Mouse (Mus musculus) left cerebral cortex, postnatal 25 days (tissue): ENCODE results near the gene Grm4. TPM values are rescaled to one million over a fixed set of nuclear protein-coding genes. Genes with fewer than 3 reads are reported as not detected.
A peak's percentile ranks its signal among the peaks of the same experiment; 100 is the strongest.

Experiments
- DNase-seq, 2 experiments: peaks; one replicate each; pipeline ENCODE4 v3.0.0; 2022; ENCODE audit warnings: low spot score in 2 of 2, mixed read lengths in 1 of 2
- intact Hi-C: fragments of 180-260 bp; cut with DNase I; formaldehyde crosslinking; loops from one replicate; pipeline ENCODE4 v1.15.1; 2025
- total RNA-seq, 2 experiments: library from RNA; stranded (reverse); gene quantifications; 2 replicates each; pipeline ENCODE4 v1.2.3; 2021

The Grm4 gene
- total RNA-seq, 2 experiments from 2014 or later: 21.1 to 30.4 TPM

DNA sequence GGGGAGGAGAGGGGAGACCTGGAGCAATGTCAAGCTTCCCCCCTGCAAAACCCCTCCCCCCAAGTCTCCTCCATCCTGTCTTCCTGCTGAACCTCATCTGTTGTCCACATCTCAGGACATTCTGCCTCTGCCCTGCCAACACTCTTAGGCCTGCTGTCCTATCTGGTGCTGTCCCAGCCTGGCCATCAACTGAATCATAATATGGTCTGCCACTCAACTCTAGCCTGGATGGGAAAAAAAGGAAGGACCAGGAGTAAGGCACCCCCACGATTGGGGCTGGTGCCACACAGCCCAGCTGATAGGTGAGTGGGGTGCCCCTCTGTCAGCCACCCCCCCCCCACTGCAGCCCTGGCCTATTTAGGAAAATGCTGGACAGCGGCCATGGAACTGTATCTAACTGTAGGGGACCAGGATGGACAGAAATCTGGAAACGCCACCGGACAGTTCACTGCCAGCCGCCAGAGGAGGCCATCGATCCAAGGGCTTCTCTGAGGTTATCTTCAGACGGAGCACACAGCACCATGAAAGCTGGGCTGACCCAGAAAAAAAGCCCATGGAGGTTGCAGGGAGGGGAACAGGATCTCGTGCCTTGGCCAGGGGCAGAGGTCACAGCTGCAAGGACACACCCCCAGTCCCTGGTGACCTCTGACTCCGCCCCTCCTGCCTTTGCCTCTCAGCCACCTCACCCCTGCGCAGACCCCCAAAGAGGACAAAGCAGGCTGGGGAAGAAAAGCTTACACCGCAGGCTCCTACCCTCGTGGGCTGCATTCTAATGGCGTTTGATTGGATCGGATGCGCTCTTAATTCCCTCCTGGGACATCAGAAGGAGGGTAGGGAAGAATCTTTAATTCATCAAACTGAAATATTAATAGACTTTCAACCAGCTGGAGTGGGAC lies 2.3 kb downstream of the Grm4 start:
- intact Hi-C loops: no loop called here

DNA sequence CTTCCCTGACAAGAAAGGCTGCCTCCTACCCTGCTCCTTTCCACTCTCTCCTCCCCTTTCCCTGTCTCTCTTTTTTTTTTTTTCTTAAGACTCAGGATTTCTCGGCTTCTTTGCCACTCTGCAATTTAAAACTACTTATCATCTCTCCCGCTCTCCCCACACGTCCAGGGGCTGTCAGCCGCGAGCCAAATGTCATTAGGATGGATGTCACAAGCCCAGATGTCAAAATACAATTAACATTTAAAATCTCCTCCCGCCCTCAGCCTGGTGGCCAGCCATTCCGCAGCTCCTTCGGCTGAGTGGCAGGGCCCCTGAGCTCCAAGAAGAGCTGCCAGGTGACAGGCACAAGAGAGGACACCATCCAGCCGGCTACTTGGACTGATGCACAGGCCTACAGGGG lies 2.9 kb downstream of the Grm4 start:
- intact Hi-C loops: no loop called here
- DNase-seq: no peak

More for the DNA sequence above, 2.3 kb downstream of the Grm4 start:
- DNase-seq: no peak

DNA sequence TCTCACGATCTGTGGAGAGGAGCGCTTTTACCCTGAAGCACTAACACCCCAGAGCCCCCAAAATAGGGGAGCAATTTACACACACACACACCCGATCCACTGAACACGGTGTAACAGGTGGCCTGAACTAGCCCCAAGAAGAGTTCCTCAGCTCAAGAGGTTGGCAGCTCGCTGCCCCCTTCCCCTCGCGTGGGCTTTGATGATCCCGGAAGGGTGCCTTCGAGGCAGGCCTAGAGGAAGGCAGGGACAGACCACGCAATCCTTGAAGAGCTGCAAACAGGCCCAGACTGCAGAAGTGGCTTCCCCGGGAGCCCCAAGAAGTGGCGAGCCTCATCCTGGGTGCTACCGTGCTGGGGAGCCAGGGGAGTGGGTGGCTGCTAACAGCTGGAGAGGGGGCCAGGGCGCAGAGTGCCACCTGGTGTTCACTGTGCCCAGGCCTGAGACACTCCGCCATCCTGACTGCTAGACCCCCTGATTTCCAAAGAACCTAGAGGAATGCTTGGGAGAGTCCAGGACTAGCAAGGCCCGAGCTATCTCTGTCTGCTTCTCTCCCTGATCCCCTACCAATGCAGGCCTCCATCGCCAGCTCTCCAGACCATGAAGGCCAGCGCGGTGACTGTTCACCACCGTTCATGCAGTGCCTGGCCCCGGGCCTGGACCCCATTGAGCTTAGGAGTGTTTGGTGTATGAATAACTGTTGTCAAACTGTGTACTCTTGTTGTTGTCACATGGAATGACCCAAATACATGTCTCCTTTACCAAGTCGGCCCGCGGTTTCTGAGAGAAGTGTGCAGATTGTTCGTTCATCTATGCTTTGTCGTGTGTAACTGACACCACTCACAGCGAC lies 7.1 kb downstream of the Grm4 start:
- no peak for DNase-seq
- intact Hi-C loops: loop anchor here (5.0 kb wide), 2 partner anchors 122 to 322 kb away; no protein-coding TSS in a partner anchor

DNA sequence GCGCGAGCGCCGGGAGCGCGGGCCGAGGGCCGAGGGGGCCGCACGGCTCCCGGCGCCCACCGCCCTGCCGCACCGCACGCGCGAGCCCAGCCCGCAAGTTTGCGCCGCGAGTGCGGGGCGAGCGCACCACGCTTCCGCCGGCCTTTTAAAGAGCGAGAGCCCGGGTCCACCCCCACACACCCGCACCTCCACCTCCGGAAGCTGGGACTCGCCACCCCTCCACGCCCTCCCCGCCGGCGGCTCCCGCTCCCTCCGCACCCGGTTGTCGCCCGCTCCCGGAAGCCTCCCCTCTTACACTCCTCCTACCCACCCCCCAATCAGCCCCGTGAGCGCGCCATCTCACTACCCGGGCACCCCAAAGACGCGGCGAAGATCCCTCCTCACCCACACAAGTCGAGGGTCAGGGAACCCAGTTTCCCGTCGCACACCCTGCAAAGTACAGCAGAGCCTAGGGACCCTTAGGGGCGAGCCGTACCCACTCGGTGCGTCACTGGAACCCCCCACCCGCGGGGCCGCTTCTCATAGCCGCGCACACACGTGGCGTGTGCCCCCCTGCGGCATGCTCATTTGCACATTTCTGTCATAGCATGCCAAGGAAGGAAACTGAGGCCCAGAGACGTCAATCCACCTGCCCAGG lies 7.8 kb downstream of the Grm4 start:
- no peak for DNase-seq
- intact Hi-C loops: loop anchor here (5.0 kb wide), 2 partner anchors 121 to 321 kb away; no protein-coding TSS in a partner anchor

DNA sequence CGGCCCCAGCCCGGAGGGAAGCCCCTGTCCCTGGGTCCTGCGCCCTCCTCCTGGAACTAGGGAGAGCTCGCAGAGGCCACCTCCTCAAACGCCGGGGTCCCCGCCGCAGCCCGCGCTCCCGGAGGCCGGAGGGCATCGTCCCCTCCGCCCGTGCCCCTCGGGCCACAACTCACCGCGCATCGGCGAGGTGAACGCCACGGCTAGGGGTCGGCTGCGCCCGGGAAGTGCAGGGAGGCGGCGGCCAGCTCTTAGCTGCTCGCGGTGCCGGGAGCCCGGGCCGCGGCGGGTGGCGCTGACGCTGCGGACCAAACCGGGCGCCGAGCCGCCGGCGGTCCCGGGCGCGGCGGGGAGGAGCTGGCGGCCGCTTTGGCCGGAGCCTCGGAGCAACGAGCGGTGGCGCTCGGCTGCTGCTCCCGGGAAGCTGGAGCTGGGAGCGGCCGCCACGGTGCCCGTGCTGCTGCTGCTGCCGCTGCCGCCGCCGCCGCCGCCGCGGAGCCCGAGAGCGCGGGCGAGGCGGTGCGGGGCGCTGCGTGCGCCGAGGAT lies 8.5 kb downstream of the Grm4 start:
- DNase-seq: peak in 1 of 2 experiments; percentile 42
- intact Hi-C loops: loop anchor here (5.0 kb wide), 2 partner anchors 120 to 320 kb away; no protein-coding TSS in a partner anchor

DNA sequence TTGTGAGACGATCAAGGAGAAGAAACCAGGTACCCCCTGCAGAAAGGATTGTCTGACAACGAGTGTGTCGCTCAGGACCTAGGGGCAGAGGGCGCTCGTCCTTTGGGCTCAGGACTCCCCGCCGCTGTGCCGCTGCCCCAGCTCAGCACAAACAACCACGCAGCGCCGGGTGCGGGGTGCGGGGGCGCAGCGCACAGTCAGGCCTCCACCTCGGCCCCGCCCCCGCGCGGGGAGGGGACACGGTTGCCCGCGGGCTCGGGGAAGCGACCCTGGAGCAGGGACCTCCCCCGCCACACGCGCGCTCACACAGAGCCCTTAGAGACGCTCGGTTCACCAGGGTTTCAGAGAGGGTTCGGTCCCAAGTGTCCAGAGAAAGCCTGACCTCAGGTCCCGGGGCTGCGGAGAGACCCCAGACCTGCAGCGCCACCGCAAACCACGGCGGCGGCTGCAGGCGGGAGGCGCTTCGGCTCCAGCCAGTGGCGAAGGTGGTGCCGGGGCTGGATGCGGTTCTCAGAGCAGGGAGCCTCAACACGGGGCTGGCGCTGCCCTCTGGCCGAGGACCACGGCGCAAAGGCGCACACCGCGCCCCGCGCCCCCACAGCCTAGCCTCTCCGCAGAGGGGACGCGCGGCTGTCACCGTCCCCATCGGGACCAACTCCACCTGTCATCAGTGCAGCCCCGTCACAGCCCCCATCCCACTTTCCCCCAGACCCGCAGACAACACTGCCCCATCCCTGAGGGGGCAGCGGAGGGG lies 9.2 kb downstream of the Grm4 start:
- intact Hi-C loops: loop anchor here (5.0 kb wide), 2 partner anchors 120 to 320 kb away; no protein-coding TSS in a partner anchor
- DNase-seq: peak; percentile 36 to 52

DNA sequence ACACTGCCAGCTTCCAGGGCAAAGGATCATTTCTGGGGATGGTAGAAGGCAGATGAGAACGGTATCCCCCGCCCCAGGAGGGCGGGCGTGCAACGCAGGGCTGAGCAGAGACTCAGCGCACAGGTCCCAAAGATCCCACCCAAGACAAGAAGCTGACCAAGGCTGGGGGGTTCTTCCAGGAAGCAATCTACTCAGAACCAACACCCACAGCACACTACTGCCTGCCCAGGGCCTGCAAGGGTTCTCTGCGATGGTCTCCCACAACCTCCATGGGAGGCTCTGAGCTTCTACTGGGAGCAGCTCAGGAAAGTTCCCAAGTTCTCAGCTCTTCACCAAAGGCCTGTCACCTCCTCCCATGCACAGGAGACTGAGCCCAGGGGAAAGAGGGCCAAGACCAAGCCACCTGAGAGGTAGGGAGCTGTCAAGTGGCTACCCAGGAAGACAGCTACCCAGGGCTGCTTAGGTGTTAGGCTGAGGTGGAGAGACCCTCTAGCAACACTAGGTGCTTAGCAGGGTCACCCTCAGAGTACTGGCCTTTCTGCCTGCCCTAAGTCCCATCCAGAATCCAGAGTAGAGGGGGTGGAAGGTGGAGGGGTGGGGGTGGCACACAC lies 10.0 kb downstream of the Grm4 start:
- no peak for DNase-seq
- intact Hi-C loops: loop anchor here (5.0 kb wide), 2 partner anchors 119 to 319 kb away; no protein-coding TSS in a partner anchor

DNA sequence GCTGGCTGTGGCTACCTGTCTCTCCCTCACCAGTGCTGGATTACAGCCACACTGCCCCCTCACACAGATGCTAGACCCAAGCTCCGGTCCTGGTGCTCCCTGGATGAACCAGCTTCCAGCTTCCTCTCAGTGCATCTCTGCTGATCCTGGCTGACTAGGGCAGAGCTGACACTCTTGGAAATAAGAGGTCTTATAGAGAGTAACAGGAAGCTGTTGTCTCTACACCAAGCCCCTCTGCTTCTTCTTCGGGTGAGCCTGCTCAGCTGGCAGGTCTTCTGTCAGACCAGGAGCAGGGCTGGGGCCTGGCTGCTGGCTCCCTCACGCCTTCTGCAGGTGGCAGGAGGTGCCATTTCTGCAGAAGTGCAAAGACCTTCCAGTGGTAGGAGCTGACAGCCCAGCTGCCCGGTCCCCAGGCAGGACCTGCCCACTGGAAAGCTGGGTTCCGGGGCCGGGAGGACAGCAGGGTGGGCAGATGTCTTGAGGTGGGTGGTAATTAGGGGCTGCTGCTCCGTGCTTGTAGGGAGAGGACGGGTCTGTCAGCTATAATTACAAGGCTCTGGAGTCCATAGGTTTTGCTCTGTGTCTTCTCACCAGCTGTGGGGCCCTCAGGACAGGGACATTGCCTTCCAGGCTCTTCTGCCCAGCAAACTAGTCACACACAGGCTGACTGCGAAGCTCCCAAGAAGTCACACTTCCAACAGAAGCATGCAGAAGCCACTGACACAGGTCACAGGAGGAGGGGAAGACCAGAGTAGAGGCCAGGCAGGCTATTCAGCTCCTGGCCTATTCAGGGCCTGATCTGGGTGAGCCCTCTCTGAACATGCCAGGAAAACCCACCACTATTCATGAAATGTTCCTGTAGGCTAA lies 10.7 kb downstream of the Grm4 start:
- intact Hi-C loops: loop anchor here (5.0 kb wide), 2 partner anchors 118 to 318 kb away; no protein-coding TSS in a partner anchor
- DNase-seq: no peak

DNA sequence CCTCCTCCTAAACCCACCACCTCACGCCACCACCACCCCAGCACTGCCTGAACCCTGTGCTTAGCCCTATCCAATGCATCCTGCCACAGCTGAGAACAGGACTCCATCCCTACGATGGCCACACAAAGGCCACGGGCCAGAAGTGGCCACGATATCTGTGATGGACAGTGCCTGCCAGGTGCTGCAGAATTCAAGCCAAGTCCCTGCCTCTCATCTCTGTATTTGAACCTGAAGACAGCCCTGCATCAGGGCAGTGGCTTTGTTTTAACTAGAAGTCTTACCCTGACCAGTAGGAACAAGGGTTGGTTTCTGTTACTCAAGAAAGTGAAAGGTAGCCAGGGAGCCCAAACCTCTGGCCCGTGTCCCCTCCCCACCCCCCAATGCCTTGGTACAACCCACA lies 12.1 kb downstream of the Grm4 start:
- intact Hi-C loops: no loop called here
- DNase-seq: no peak

DNA sequence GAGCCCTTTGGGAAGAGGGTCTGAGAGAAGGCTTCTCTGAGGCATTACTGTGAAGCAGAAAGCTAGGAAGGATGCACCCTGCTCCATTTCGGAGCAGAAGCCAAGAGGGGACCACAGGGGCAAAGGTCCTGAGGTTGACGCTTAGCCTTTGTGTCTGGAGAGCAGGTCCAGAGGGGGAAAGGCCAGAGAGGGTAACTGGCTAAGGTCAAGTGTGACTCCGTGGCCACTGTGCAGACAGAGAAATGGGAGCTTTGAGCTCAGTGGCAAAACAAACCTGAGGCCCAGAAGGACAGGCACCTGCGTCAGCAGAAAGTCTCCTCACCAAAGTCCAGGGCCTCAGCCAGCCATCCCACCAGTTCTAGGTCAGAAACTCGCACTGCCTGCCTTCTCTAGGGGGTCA lies 12.7 kb downstream of the Grm4 start:
- no peak for DNase-seq
- intact Hi-C loops: no loop called here

DNA sequence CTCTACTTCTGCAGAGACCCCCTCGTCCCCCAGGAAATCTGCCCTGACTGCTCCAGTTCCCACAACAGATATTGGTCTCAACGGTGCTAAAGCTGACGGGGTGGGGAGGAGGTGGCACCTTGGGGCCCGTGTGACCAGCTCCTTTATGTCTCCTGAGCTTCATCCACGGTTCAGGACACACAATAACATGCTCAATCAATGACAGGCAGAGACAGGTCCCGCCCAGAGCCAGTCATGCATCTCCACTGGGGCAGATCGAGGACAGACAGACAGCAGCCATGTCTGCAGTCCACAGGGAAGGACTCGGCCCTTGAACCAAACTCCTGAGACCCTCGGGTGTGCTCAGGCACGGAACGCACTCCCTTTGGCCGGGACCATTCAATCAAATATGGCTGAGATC lies 13.2 kb downstream of the Grm4 start:
- DNase-seq: no peak
- intact Hi-C loops: no loop called here

DNA sequence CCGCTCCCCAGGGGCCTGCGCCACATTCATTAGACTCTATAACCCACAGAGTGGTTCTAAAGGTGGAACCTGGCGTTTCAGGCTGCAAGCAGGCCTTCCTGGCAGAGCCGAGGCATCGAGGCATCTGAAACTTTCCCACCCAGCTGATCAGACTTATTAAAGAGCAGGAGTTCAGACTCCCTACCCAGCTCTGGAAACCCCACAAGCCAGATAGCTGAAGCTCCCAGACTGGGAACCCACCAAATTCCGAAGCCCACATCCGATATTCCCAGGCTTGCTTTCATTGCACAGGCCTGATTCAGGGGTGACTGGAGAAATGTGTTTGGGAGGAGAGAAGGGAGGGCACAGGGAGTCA lies 13.6 kb downstream of the Grm4 start:
- intact Hi-C loops: no loop called here
- DNase-seq: no peak

DNA sequence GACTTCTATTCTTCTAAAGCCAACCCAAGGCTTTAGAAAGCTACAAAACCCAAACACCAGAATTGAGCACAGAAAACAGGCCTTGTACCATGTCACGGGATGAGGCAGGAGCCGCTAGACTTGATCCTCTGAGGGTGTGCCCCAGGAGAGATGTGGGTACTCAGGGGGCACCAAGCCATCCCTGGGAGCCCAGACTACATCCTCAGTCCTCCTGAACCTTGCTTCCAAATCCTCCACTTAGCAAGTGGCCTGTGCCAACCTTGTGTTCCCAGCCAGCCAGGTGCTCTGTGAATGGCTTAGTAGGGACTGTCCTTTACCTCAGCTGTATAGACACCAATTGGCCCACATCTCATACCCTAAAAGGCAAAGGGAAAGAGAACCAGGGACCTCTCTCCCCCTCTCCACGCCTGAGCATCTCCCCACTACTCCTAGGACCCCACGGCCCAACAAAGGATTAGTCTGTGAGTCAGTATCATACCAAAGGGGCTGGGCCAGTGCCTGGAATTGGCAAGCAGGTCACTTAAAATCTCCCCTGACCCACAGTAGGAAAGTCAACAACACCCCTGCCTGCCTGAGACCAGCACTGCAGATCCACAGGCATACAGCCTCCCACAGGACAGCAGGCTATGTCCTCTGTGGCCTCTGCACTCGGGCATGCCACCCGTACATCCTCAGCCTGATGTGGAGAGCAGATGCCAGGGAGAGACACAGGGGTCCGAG lies 14.2 kb downstream of the Grm4 start:
- DNase-seq: no peak
- intact Hi-C loops: no loop called here

DNA sequence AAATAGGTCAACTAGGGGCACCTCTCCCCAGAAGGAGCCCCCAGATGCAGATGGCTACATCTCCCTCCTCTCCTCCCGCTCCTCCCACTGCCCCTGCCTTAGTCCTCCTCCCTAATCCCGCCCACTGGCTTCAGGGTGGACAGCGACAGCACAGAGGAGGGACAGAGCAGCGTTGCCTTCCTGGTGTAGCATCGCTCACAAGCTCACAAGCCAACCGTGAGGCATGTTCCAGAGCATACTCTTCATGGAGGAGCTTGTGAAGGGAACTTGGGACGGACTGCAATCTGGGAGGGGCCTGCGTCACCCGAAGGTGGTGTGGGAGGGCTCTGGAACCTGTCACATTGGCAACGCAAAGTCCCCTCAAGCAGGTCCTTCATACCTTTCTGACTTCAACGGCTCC lies 14.8 kb downstream of the Grm4 start:
- no peak for DNase-seq
- intact Hi-C loops: no loop called here

DNA sequence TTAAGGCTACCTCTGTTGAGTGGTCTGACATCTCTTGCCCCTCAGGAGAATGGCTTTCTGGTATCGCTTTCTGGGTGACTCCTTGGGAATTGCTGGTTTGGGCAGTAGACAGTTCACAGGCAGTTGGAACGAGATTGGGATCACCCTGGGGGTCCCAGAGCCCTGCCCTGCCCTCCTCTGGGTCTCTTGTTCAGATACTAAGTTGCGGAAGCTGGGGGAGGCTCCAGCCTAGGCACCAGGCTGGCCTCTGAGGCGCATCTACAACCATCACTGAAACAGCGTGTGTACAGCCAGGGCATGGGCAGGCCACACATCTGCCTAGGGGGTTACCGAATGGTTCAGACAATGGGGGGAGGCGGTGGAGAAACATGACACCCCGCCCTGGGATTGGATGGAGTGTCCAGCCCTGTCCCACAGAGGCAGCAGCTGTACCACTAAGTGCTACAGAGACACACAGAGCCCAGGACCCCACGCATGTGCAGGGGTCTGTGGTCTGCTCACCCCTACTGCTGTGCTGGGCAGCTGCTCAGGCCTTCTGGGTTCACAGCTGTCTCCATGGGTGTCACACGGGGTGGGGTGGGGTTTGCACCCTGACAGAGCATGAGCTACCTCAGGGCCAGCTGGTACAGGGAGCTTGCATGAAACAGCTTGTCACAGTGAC lies 15.9 kb downstream of the Grm4 start:
- intact Hi-C loops: no loop called here
- DNase-seq: no peak

DNA sequence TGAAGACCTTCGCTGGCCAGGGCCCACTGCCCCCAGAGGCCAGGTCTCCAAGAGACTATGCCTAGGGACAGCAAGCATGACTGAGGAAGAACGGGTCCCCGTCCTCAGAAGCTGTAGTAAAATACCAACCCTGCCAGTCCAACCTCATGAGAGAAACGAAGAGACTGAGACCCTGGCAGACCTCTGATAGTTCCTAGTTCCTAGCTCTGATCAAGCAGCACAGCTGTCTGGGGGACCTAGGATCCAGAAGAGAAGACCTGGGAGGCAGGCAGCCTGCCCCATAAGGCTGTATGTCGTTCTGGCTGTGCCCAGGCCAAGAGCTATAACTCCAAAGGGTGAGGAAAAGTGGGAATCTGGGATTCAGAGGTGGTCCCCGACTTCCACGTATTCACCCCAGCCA lies 17.3 kb downstream of the Grm4 start:
- no peak for DNase-seq
- intact Hi-C loops: no loop called here
